Mouse (Mus musculus): ENCODE measurements around the gene Vmn1r31. TPM values are rescaled to one million over a fixed set of nuclear protein-coding genes. Genes with fewer than 3 reads are reported as not detected.

The Vmn1r31 gene
- not detected in 2 replicates for polyA plus RNA-seq (2011; ENCODE audit: insufficient read depth, insufficient read length, low replicate concordance, missing spikeins)

DNA sequence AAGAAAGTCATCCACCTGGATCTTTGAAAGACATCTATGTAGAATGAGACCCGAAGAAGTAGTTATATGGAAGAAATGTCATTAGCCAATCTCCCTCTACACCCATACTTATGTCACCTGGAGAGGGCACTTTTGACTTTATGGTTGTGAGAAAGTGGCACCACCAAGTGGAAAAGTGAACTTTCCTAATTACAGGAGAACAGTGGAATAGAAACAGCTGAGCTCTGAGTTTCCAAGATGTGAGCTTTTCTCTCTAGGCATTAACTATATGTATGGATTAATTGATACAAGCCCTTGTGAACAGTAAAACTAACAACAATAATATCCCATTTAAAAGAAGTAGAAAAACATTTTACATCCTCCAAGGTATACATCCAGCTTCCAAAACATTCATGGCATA lies at the start of gene Vmn1r31:
Gene Vmn1r31 (minus strand): TSS at position 101 of the 400 bp plus-strand sequence.
- H3K4me1 ChIP-seq (ENCODE audit: control insufficient read depth, insufficient read depth, low read length), result no peaks in the 10 kb centered on the region
- no peak within 1 kb of the TSS for H3K27ac ChIP-seq (ENCODE audit: control insufficient read depth, insufficient read depth, low read depth, low read length, poor library complexity)
- 75% methylated on average over 1 of the region's 1 CpGs for WGBS
- TF ChIP-seq CTCF (IDR thresholded peaks at IDR 0.05; ENCODE audit: control insufficient read depth, insufficient read depth, low read length) (no peak), POLR2A (IDR thresholded peaks at IDR 0.05; ENCODE audit: borderline replicate concordance, control insufficient read depth, low read depth, low read length) (no peak)
- no peak within 1 kb of the TSS for H3K4me3 ChIP-seq (replicated peaks; ENCODE audit: control insufficient read depth, low read depth, low read length)

DNA sequence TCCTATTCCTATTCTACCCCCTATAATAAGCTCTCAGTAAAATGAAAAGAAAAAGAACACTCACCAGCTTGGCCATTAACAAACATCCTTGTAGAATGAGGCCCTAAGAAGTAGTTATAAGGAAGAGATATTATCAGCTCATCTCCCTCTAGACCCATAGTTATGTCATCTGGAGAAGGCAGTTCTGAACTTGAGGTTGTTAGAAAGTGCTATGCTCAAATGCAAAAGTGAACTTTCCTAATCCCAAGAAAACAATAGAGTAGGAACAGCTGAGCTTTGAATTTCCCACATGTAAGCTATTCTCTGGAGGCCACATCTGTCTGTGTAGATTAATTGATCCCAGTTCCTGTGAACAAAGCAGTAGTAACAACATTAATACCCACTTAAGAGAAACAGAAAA lies 31.8 kb downstream of the Vmn1r31 start, which contains the start of gene Vmn1r30:
Gene Vmn1r30 (minus strand): TSS at position 101 of the 400 bp plus-strand sequence.
- Histone ChIP-seq H3K27ac (ENCODE audit: control insufficient read depth, insufficient read depth, low read depth, low read length, poor library complexity) (no peak within 1 kb of the TSS), H3K4me3 (replicated peaks; ENCODE audit: control insufficient read depth, low read depth, low read length) (no peak within 1 kb of the TSS)

More for the DNA sequence above, 31.8 kb downstream of the Vmn1r31 start, which contains the start of gene Vmn1r30:
- TF ChIP-seq CTCF (IDR thresholded peaks at IDR 0.05; ENCODE audit: control insufficient read depth, insufficient read depth, low read length) (no peak), POLR2A (IDR thresholded peaks at IDR 0.05; ENCODE audit: borderline replicate concordance, control insufficient read depth, low read depth, low read length) (no peak)
- H3K4me1 ChIP-seq (ENCODE audit: control insufficient read depth, insufficient read depth, low read length), result no peaks in the 10 kb centered on the region

Other genes with a start within 250 kb of the Vmn1r31 start
- 0.17 TPM in 1 of 2 replicates, not detected in the other for gene Vmn1r28, start 213.3 kb downstream of the Vmn1r31 start, polyA plus RNA-seq (2011; ENCODE audit: insufficient read depth, insufficient read length, low replicate concordance, missing spikeins)
- not detected in 2 replicates for gene Vmn1r29, start 173.8 kb downstream of the Vmn1r31 start, polyA plus RNA-seq (2011; ENCODE audit: insufficient read depth, insufficient read length, low replicate concordance, missing spikeins)
- gene Vmn1r30, start 31.9 kb downstream of the Vmn1r31 start, polyA plus RNA-seq (2011; ENCODE audit: insufficient read depth, insufficient read length, low replicate concordance, missing spikeins), result not detected in 2 replicates
- gene Abcg2, start 109.2 kb upstream of the Vmn1r31 start, polyA plus RNA-seq (2011; ENCODE audit: insufficient read depth, insufficient read length, low replicate concordance, missing spikeins), result 80.2 and 107 TPM in 2 replicates